In the genomic region with DNA sequence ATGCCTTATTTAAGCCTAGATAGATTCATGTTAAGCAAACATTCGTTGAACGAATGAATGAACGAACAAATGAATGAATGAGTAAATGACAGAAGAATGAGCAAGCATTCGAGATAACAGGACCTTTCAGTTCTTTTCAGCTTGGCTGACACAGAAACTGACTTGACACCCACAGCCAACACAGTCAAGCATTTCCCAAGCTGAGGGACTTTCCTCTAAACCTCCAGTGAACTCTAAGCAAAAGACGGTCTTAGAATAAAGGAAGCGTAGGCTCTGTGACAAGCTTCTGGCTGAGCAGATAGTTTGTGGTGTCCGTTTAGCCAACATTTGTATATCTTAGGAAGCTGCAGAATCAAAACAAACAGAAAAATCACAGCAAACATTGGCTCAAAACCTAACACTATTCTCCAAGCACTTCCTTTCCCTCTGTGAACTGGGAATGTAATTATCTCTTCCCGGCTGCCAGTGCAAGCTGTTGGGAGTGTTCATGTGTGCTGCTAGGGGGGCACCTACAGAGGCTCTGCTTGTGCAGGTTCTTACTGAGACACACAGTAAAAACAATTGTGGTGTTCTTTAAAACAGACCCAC, we compare ENCODE assay signal across 39 mouse cellular contexts. TPM values are rescaled to one million over a fixed set of nuclear protein-coding genes. Genes with fewer than 3 reads are reported as not detected.
DNase-seq lines count a peak whose midpoint lies in the region; ATAC-seq and TF ChIP-seq lines count a peak whose summit lies in the region.
"Had no signal": no experiment of that assay in that cellular context is flagged by ENCODE, and none has a peak within 500 bp of the region (broad histone marks: within the 10 kb centered on the region; RNA-seq: fewer than 3 reads in every experiment).

No protein-coding gene starts in this region.

- DNase-seq in forebrain, embryonic 14.5 days (ENCODE audit: low spot score) = peak; percentile 76
- DNase-seq in lung, embryonic 14.5 days = peak; percentile 11
- DNase-seq in lung, postnatal 14 days = no peak
- peak; percentile 67 for DNase-seq in brain, embryonic 18.5 days (ENCODE audit: low read depth, low spot score)
- no peak for DNase-seq in left cerebral cortex, postnatal 25 days (ENCODE audit: low spot score in 2 of 2)
- DNase-seq in B cell, adult 2 months = no peak
- DNase-seq: adrenal gland, adult 2 months; adrenal gland, postnatal 36 days; cerebellum, adult 11-12 months; cerebellum, adult 9-11 months; gastrocnemius, postnatal 14 days; heart, postnatal 4 days; kidney, adult 9 months; kidney, postnatal 25 days; lung, adult 2 months; lung, postnatal 36 days; right cerebral cortex, postnatal 25 days; thymus, postnatal 14 days had no signal

- WGBS in forebrain, embryonic 14.5 days = 78% methylated on average over 8 of the region's 8 CpGs
- WGBS in forebrain, embryonic 12.5 days = 85% methylated on average over 8 of the region's 8 CpGs
- 57% methylated on average over 8 of the region's 8 CpGs for WGBS in lung, embryonic 14.5 days

- no peak overlapping the region for H3K4me3 ChIP-seq in forebrain, embryonic 14.5 days (ENCODE audit: low read depth, low read length)
- H3K4me3 ChIP-seq in forebrain, embryonic 12.5 days (replicated peaks) = no peak overlapping the region
- H3K4me3 ChIP-seq in lung, embryonic 14.5 days (ENCODE audit: low read depth, low read length) = no peak overlapping the region
- H3K4me3 ChIP-seq: embryonic facial prominence, embryonic 13.5 days; hindbrain, embryonic 13.5 days; limb, embryonic 13.5 days; liver, embryonic 12.5 days; stomach, embryonic 15.5 days had no signal

- no peak overlapping the region for H3K27ac ChIP-seq in forebrain, embryonic 14.5 days (ENCODE audit: low read depth, low read length)
- no peak overlapping the region for H3K27ac ChIP-seq in forebrain, embryonic 12.5 days
- no peak overlapping the region for H3K27ac ChIP-seq in lung, embryonic 14.5 days (ENCODE audit: low read depth)
- H3K27ac ChIP-seq: embryonic facial prominence, embryonic 13.5 days; hindbrain, embryonic 13.5 days; limb, embryonic 13.5 days; liver, embryonic 12.5 days; stomach, embryonic 15.5 days had no signal

- ATAC-seq in forebrain, embryonic 14.5 days = peak; percentile 76; the same call in 1 of the 2 replicates
- no peak for ATAC-seq in forebrain, embryonic 12.5 days (ENCODE audit: low FRiP score)
- no peak for ATAC-seq in lung, embryonic 14.5 days (ENCODE audit: insufficient read depth)
- ATAC-seq: activated CD4-positive, CD25-positive, alpha-beta regulatory T cell, adult 4 months; intestine, postnatal 0 days; liver, embryonic 12.5 days; midbrain, embryonic 16.5 days had no signal

- no peak for TF ChIP-seq CTCF in lung, embryonic 14.5 days (IDR thresholded peaks at IDR 0.05; ENCODE audit: low read depth)

- H3K9me3 ChIP-seq in forebrain, embryonic 14.5 days (replicated peaks; ENCODE audit: control insufficient read depth, low read length) = no peaks in the 10 kb centered on the region
- H3K9me3 ChIP-seq in forebrain, embryonic 12.5 days = no peaks in the 10 kb centered on the region
- H3K9me3 ChIP-seq in lung, embryonic 14.5 days (ENCODE audit: low read depth, low read length) = no peaks in the 10 kb centered on the region
- H3K9me3 ChIP-seq: embryonic facial prominence, embryonic 13.5 days; hindbrain, embryonic 13.5 days; limb, embryonic 13.5 days; liver, embryonic 12.5 days; stomach, embryonic 15.5 days had no signal

- H3K4me1 ChIP-seq in forebrain, embryonic 14.5 days (ENCODE audit: control insufficient read depth, insufficient read depth, low read length) = no peaks in the 10 kb centered on the region
- no peaks in the 10 kb centered on the region for H3K4me1 ChIP-seq in forebrain, embryonic 12.5 days
- no peaks in the 10 kb centered on the region for H3K4me1 ChIP-seq in lung, embryonic 14.5 days (ENCODE audit: insufficient read depth)
- H3K4me1 ChIP-seq: hindbrain, embryonic 13.5 days; limb, embryonic 13.5 days; stomach, embryonic 15.5 days had no signal

- H3K9ac ChIP-seq in forebrain, embryonic 14.5 days (ENCODE audit: low read length) = no peak overlapping the region
- no peak overlapping the region for H3K9ac ChIP-seq in forebrain, embryonic 12.5 days
- H3K9ac ChIP-seq in lung, embryonic 14.5 days = no peak overlapping the region
- H3K9ac ChIP-seq: embryonic facial prominence, embryonic 13.5 days; hindbrain, embryonic 13.5 days; limb, embryonic 13.5 days; liver, embryonic 12.5 days; stomach, embryonic 15.5 days had no signal

- no peaks in the 10 kb centered on the region for H3K27me3 ChIP-seq in forebrain, embryonic 14.5 days (replicated peaks; ENCODE audit: control insufficient read depth, insufficient read depth, low read length)
- H3K27me3 ChIP-seq in forebrain, embryonic 12.5 days = no peaks in the 10 kb centered on the region
- no peaks in the 10 kb centered on the region for H3K27me3 ChIP-seq in lung, embryonic 14.5 days (ENCODE audit: insufficient read depth, low read length)
- H3K27me3 ChIP-seq: embryonic facial prominence, embryonic 13.5 days; hindbrain, embryonic 13.5 days; liver, embryonic 12.5 days; stomach, embryonic 15.5 days had no signal

- no peak overlapping the region for H3K4me2 ChIP-seq in forebrain, embryonic 14.5 days (ENCODE audit: low read length)
- no peak overlapping the region for H3K4me2 ChIP-seq in forebrain, embryonic 12.5 days
- no peak overlapping the region for H3K4me2 ChIP-seq in lung, embryonic 14.5 days
- H3K4me2 ChIP-seq: embryonic facial prominence, embryonic 13.5 days; heart, embryonic 11.5 days; hindbrain, embryonic 13.5 days; limb, embryonic 13.5 days; liver, embryonic 12.5 days; midbrain, embryonic 11.5 days; stomach, embryonic 15.5 days had no signal

- no peaks in the 10 kb centered on the region for H3K36me3 ChIP-seq in forebrain, embryonic 14.5 days (ENCODE audit: control insufficient read depth, insufficient read depth, low read length)
- no peaks in the 10 kb centered on the region for H3K36me3 ChIP-seq in forebrain, embryonic 12.5 days (replicated peaks)
- H3K36me3 ChIP-seq in lung, embryonic 14.5 days (ENCODE audit: insufficient read depth) = no peaks in the 10 kb centered on the region
- H3K36me3 ChIP-seq: embryonic facial prominence, embryonic 13.5 days; hindbrain, embryonic 13.5 days; limb, embryonic 13.5 days; liver, embryonic 12.5 days; stomach, embryonic 15.5 days had no signal

- intact Hi-C loops in left cerebral cortex, postnatal 25 days (cut with DNase I) = no loop called here

RNA-seq across cellular contexts. Expression of a gene that starts 12.1 kb away (rescaled TPM):
- polyA plus RNA-seq in forebrain, embryonic 14.5 days (2014; fragmentation: Nextera tagmentation; extraction: Ambion mirVana) = not detected in 2 replicates
- polyA plus RNA-seq in forebrain, embryonic 12.5 days (2016; fragmentation: Nextera tagmentation; extraction: Ambion mirVana) = not detected in 2 replicates
- polyA plus RNA-seq in lung, embryonic 14.5 days (2014; fragmentation: Nextera tagmentation; extraction: Ambion mirVana) = not detected in 2 replicates
- total RNA-seq in left cerebral cortex, postnatal 25 days (2021) = not detected
- total RNA-seq: adrenal gland, adult 2 months; adrenal gland, postnatal 36 days; common myeloid progenitor, adult 5-6 weeks; ES-E14; gastrocnemius, postnatal 14 days; heart, adult 18-20 months; heart, postnatal 4 days; layer of hippocampus, adult 18-20 months; layer of hippocampus, postnatal 10 days; left cerebral cortex, adult 18-20 months; left cerebral cortex, postnatal 14 days; neutrophil, adult 5-6 weeks had no signal
- polyA plus RNA-seq: adrenal gland, adult 2 months; heart, embryonic 11.5 days; heart, embryonic 16.5 days; intestine, postnatal 0 days; liver, embryonic 12.5 days; lung, adult 2 months; midbrain, embryonic 11.5 days; midbrain, embryonic 16.5 days; urinary bladder, adult 2 months had no signal

RNA-seq across cellular contexts. Expression of a gene that starts 39.5 kb away (rescaled TPM):
- polyA plus RNA-seq in forebrain, embryonic 14.5 days (2014; fragmentation: Nextera tagmentation; extraction: Ambion mirVana) = 2.2 and 2.8 TPM in 2 replicates
- 1.1 and 1.8 TPM in 2 replicates for polyA plus RNA-seq in forebrain, embryonic 12.5 days (2016; fragmentation: Nextera tagmentation; extraction: Ambion mirVana)
- 2.5 and 4.0 TPM in 2 replicates for polyA plus RNA-seq in lung, embryonic 14.5 days (2014; fragmentation: Nextera tagmentation; extraction: Ambion mirVana)
- 1 to 10 TPM; 3.2 to 5.0 TPM for total RNA-seq in left cerebral cortex, postnatal 25 days (2021)

Comparison
In these comparisons a context has a peak if more than half of its experiments do, and no peak if none do; other contexts are left out.
1. DNase-seq: peak in forebrain, embryonic 14.5 days (single experiment), lung, embryonic 14.5 days (single experiment) and brain, embryonic 18.5 days (single experiment); none in lung, postnatal 14 days (single experiment), left cerebral cortex, postnatal 25 days (0 of 2) and B cell, adult 2 months (0 of 2).